Mouse (Mus musculus): Measurements from ENCODE around the gene Elmo1. TPM values are rescaled to one million over a fixed set of nuclear protein-coding genes. Genes with fewer than 3 reads are reported as not detected.

Gene Elmo1
- total and polyA plus RNA-seq, 3 experiments: 5.2 to 7.6 TPM; not detected in 1

DNA sequence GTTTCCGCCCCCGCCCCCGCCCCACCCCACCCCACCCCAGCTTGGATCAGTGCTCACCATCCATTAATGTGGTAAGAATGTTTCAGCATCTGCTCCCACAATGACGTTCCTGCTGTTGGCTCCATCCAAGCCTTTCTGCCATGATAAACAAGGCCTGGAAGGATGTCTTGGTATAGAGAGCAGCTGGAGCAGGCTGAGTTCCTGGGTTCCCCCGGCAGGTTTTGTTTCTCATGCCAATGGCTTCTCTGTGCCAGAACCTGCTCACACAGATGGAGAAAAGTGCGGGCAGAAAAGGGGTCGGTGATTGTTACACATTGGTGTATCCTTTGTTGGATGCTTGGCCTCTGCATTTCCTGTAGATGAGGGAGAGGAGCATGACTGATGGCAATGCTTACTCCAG, 240.6 kb downstream of the Elmo1 start:
- Histone ChIP-seq H3K27ac (ENCODE audit: control insufficient read depth, low read depth, low read length) (no peak overlapping the region), H3K79me2 (ENCODE audit: control insufficient read depth, insufficient read depth, low read length, poor library complexity) (no peaks in the 10 kb centered on the region), H3K36me3 (ENCODE audit: control insufficient read depth in 1 of 2, insufficient read depth in 2 of 2, low read length in 2 of 2) (no peaks in the 10 kb centered on the region), H3K4me1 (ENCODE audit: control insufficient read depth in 1 of 2, insufficient read depth in 2 of 2, low read length in 2 of 2) (no peaks in the 10 kb centered on the region), H3K9ac (ENCODE audit: control insufficient read depth, low read depth, low read length, poor library complexity, severe bottlenecking) (no peak overlapping the region), H3K4me3 (ENCODE audit: control insufficient read depth in 1 of 2, insufficient read depth in 1 of 2, low read depth in 2 of 2, low read length in 2 of 2) (no peak overlapping the region), H3K27me3 (ENCODE audit: control insufficient read depth in 1 of 2, insufficient read depth in 2 of 2, low read length in 2 of 2) (no peaks in the 10 kb centered on the region), H3K9me3 (replicated peaks; ENCODE audit: insufficient read depth, low read length) (no peaks in the 10 kb centered on the region)
- no peak for DNase-seq (ENCODE audit: low read depth, low spot score)
- TF ChIP-seq MAX (IDR thresholded peaks at IDR 0.05; ENCODE audit: low read length) (no peak), ETS1 (IDR thresholded peaks at IDR 0.05; ENCODE audit: low read depth, low read length) (no peak), SMC3 (IDR thresholded peaks at IDR 0.05; ENCODE audit: low read depth, low read length) (no peak), E2F4 (IDR thresholded peaks at IDR 0.05; ENCODE audit: borderline replicate concordance, low read depth, low read length) (no peak)

DNA sequence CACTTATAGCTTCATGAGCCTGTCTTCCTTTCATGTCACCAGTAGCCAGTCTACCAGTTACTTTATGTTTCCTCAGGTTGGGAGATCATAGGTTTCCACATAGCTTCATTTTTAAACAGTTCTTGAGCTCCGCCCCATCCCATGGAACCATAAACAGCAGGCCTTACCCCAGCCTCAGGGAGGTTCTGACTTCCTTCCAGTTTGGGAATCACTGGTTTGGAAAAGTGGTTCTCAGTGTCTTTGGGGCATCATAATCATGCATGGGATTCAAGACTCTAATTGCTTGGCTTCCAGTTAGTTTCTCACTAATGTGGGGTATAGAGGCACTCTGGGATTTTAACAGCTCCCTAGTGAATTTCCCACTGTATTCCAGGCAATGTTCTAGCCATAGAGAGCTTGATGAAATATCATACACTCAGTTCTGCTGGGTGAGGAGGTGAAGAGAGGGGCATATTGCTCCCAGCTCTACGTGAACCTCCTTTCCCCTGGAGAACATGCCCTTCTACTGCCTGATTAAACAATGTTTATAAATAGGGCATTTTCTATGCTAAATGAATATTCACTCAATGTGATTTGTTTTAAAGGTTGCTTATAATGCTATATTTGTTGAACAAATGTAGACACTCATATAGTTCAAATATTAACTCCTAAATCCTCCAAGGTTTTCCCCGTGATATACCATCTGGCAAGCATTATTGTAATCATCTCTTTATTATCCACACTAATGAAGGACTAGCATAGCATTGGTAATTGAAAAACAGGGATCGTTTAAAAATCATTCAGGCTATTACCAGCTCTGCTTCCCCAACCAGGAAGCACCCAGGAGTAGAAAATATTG, 244.9 kb downstream of the Elmo1 start:
- no peaks in the 10 kb centered on the region for H3K36me3 ChIP-seq (ENCODE audit: control insufficient read depth in 1 of 2, insufficient read depth in 2 of 2, low read length in 2 of 2)
- DNase-seq (ENCODE audit: low read depth, low spot score): no peak
- H3K27ac ChIP-seq (ENCODE audit: control insufficient read depth, low read depth, low read length): no peak overlapping the region
- H3K79me2 ChIP-seq (ENCODE audit: control insufficient read depth, insufficient read depth, low read length, poor library complexity): no peaks in the 10 kb centered on the region
- no peak overlapping the region for H3K9ac ChIP-seq (ENCODE audit: control insufficient read depth, low read depth, low read length, poor library complexity, severe bottlenecking)
- no peaks in the 10 kb centered on the region for H3K4me1 ChIP-seq (ENCODE audit: control insufficient read depth in 1 of 2, insufficient read depth in 2 of 2, low read length in 2 of 2)
- H3K27me3 ChIP-seq (ENCODE audit: control insufficient read depth in 1 of 2, insufficient read depth in 2 of 2, low read length in 2 of 2): no peaks in the 10 kb centered on the region
- no peaks in the 10 kb centered on the region for H3K9me3 ChIP-seq (replicated peaks; ENCODE audit: insufficient read depth, low read length)
- H3K4me3 ChIP-seq (ENCODE audit: control insufficient read depth in 1 of 2, insufficient read depth in 1 of 2, low read depth in 2 of 2, low read length in 2 of 2): no peak overlapping the region
- TF ChIP-seq GABPA (IDR thresholded peaks at IDR 0.05; ENCODE audit: low read depth, low read length) (no peak), CHD1 (IDR thresholded peaks at IDR 0.05; ENCODE audit: low read depth, low read length) (no peak), CHD2 (IDR thresholded peaks at IDR 0.05; ENCODE audit: low read length) (no peak), SIN3A (IDR thresholded peaks at IDR 0.05; ENCODE audit: low read length) (no peak), RCOR1 (IDR thresholded peaks at IDR 0.05; ENCODE audit: low read depth, low read length) (no peak), NRF1 (IDR thresholded peaks at IDR 0.05; ENCODE audit: insufficient read depth, low read depth, low read length, poor library complexity, severe bottlenecking) (no peak), TCF12 (IDR thresholded peaks at IDR 0.05; ENCODE audit: low read depth, low read length) (no peak), USF2 (IDR thresholded peaks at IDR 0.05; ENCODE audit: borderline replicate concordance in 1 of 2, insufficient read depth in 1 of 2, low read depth in 1 of 2, low read length in 2 of 2) (no peak), MAZ (IDR thresholded peaks at IDR 0.05; ENCODE audit: low read depth, low read length) (no peak), POLR2AphosphoS2 (IDR thresholded peaks at IDR 0.05; ENCODE audit: low read length) (no peak), ZKSCAN1 (IDR thresholded peaks at IDR 0.05; ENCODE audit: low read depth, low read length) (no peak), BHLHE40 (IDR thresholded peaks at IDR 0.05; ENCODE audit: borderline replicate concordance, low read depth, low read length) (no peak), JUND (IDR thresholded peaks at IDR 0.05; ENCODE audit: low read depth, low read length) (no peak), MYB (IDR thresholded peaks at IDR 0.05; ENCODE audit: low read depth, low read length) (no peak), ELF1 (IDR thresholded peaks at IDR 0.05; ENCODE audit: low read depth, low read length) (no peak)
